Mouse (Mus musculus): ENCODE data around the gene E2f1. TPM values are rescaled to one million over a fixed set of nuclear protein-coding genes. Genes with fewer than 3 reads are reported as not detected.

Gene E2f1
- total RNA-seq, 2 experiments from 2014 or later, result 10.8 to 11.9 TPM

- no peak for DNase-seq
- intact Hi-C loops (cut with DNase I), result no loop called here
These were observed 59.6 kb downstream of the E2f1 start for GRCm38 (mm10) chr2:154510141-154510540.

Other genes starting within 250 kb of the E2f1 start
- 10 to 100 TPM; 10.2 to 14.4 TPM for gene Cdk5rap1, start 196.9 kb downstream of the E2f1 start, total RNA-seq (2021)
- 10 to 100 TPM; 21.7 to 22.2 TPM for gene Snta1, start 161.8 kb downstream of the E2f1 start, total RNA-seq (2021)
- gene Cbfa2t2, start 133.4 kb downstream of the E2f1 start, total RNA-seq (2021), result 10 to 100 TPM; 48.3 to 55.2 TPM
- gene 1700003F12Rik, start 22.8 kb downstream of the E2f1 start, total RNA-seq (2021), result 1 to 10 TPM in 1 of 2 experiments, under 1 TPM in 1; 0.98 to 1.4 TPM
- gene Actl10, start 18.1 kb downstream of the E2f1 start, total RNA-seq (2021), result under 1 TPM in 1 of 2 experiments, not detected in 1; 0.26 TPM
- 10 to 100 TPM; 23.6 to 24.1 TPM for gene Necab3, start 11.0 kb downstream of the E2f1 start, total RNA-seq (2021)
- gene Pxmp4, start 33.8 kb upstream of the E2f1 start, total RNA-seq (2021), result 10 to 100 TPM; 11.8 to 12.2 TPM
- gene Zfp341, start 43.4 kb upstream of the E2f1 start, total RNA-seq (2021), result 10 to 100 TPM; 17.5 to 18.2 TPM
- not detected for gene 4930519P11Rik, start 43.5 kb upstream of the E2f1 start, total RNA-seq (2021)
- 100 to 1,000 TPM; 182 to 201 TPM for gene Chmp4b, start 81.8 kb upstream of the E2f1 start, total RNA-seq (2021)
- not detected for gene Gm14214, start 200.1 kb upstream of the E2f1 start, total RNA-seq (2021)
- 100 to 1,000 TPM; 139 to 160 TPM for gene Raly, start 221.2 kb upstream of the E2f1 start, total RNA-seq (2021)
- gene a, start 221.5 kb upstream of the E2f1 start, total RNA-seq (2021), result 1 to 10 TPM in 1 of 2 experiments, not detected in 1; 1.1 TPM

Data from left cerebral cortex, postnatal 4 days (tissue).